Mouse (Mus musculus) heart, postnatal 0 days (tissue): ENCODE data around the gene Cdkn1a. TPM values are rescaled to one million over a fixed set of nuclear protein-coding genes. Genes with fewer than 3 reads are reported as not detected.

Experiments used
- ATAC-seq: fragments of 200-750 bp; cut with Nextera tagmentation; 2 replicates; pipeline ENCODE4 v1.8.0; 2017; ENCODE audit warnings: low read depth, moderate number of reproducible peaks, moderate library complexity; ENCODE audit not compliant: insufficient read depth
- DNase-seq: peaks from one replicate; pipeline ENCODE4 v3.0.0-alpha.2; 2016; ENCODE audit warnings: low spot score
- H3K27ac ChIP-seq: fragments of 300-500 bp; sonication (generic); 2 replicates; pipeline ENCODE4 v1.5.1; 2014; ENCODE audit warnings: low read depth, mild to moderate bottlenecking
- H3K27me3 ChIP-seq: fragments of 300-500 bp; sonication (generic); 2 replicates; pipeline ENCODE4 v1.6.1; 2014; ENCODE audit warnings: low read length, mixed read lengths; ENCODE audit not compliant: control insufficient read depth, insufficient read depth
- H3K36me3 ChIP-seq: fragments of 300-500 bp; sonication (generic); replicated peaks from 2 replicates; pipeline ENCODE4 v1.6.1; 2014; ENCODE audit warnings: low read length, mixed read lengths; ENCODE audit not compliant: control insufficient read depth, insufficient read depth
- H3K4me1 ChIP-seq: fragments of 300-500 bp; sonication (generic); 2 replicates; pipeline ENCODE4 v1.6.1; 2014; ENCODE audit warnings: antibody characterized with exemption; ENCODE audit not compliant: control insufficient read depth, insufficient read depth
- H3K4me2 ChIP-seq: fragments of 300-500 bp; sonication (generic); 2 replicates; pipeline ENCODE4 v1.6.1; 2014; ENCODE audit warnings: low read depth, mild to moderate bottlenecking, low read length, moderate library complexity
- H3K4me3 ChIP-seq: fragments of 300-500 bp; sonication (generic); 2 replicates; pipeline ENCODE4 v1.5.1; 2014; ENCODE audit warnings: low read depth, low read length
- H3K9ac ChIP-seq: fragments of 300-500 bp; sonication (generic); replicated peaks from 2 replicates; pipeline ENCODE4 v1.6.1; 2014; ENCODE audit warnings: low read depth, low read length, mixed read lengths
- H3K9me3 ChIP-seq: fragments of 300-500 bp; sonication (generic); replicated peaks from 2 replicates; pipeline ENCODE4 v1.6.1; 2016; ENCODE audit warnings: low read length; ENCODE audit not compliant: control insufficient read depth
- CTCF ChIP-seq: IDR thresholded peaks from 2 replicates; pipeline ENCODE4 v1.5.1; 2016; ENCODE audit warnings: antibody characterized with exemption, control low read depth, low read depth
- EP300 ChIP-seq: IDR thresholded peaks from 2 replicates; pipeline ENCODE4 v1.6.1; 2016; ENCODE audit warnings: antibody characterized with exemption, low read depth
- WGBS: fragments of 180-500 bp; shearing (Covaris S2); extraction: QIAGEN DNeasy Blood & Tissue Kit; methylation state at CpG from one replicate; pipeline ENCODE4 v1.1.7; 2014; 5-methylcytosine and 5-hydroxymethylcytosine counted together
- polyA plus RNA-seq: library from polyadenylated mRNA; unstranded; fragments of >200 nt; fragmentation: Nextera tagmentation; extraction: Ambion mirVana; gene quantifications from 2 replicates; pipeline ENCODE4 v1.2.1, GENCODE M21; 2015
- total RNA-seq: library from RNA; depleted of rRNA; stranded (reverse); fragments of >200 nt; gene quantifications from 2 replicates; pipeline ENCODE4 v1.2.3, GENCODE M21; 2014; ENCODE audit warnings: low replicate concordance

The Cdkn1a gene
- total and polyA plus RNA-seq, 2 experiments from 2014 or later, result 16.7 to 48.2 TPM

DNA sequence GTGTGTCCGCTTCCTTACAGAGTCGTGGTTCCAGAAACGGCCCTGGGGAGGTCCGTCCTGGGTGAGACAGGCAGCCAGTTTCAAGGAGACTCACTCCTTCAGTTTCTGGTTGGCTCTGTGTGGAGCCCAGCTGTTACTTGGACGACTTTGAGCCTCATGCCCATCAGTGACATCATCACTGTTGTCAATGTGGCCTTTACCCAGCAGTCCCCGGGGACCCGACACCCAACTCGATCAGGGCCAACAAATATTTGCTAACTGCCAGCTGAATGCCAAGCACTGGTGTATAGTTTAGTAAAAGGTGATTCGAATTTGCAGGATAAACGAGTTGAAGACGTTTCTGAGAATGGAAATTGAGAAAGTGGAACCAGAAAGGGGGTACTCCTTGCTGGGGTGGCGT lies 25.2 kb downstream of the Cdkn1a start:
- no peak for TF ChIP-seq EP300
- TF ChIP-seq CTCF, result no peak
- DNase-seq (no peak), ATAC-seq (no peak)
- Histone ChIP-seq H3K36me3 (no peaks in the 10 kb centered on the region), H3K27ac (no peak overlapping the region), H3K27me3 (no peaks in the 10 kb centered on the region), H3K9ac (no peak overlapping the region), H3K4me3 (no peak overlapping the region), H3K4me2 (no peak overlapping the region), H3K9me3 (no peaks in the 10 kb centered on the region), H3K4me1 (no peaks in the 10 kb centered on the region)
- 68% methylated on average over 12 of the region's 12 CpGs for WGBS

DNA sequence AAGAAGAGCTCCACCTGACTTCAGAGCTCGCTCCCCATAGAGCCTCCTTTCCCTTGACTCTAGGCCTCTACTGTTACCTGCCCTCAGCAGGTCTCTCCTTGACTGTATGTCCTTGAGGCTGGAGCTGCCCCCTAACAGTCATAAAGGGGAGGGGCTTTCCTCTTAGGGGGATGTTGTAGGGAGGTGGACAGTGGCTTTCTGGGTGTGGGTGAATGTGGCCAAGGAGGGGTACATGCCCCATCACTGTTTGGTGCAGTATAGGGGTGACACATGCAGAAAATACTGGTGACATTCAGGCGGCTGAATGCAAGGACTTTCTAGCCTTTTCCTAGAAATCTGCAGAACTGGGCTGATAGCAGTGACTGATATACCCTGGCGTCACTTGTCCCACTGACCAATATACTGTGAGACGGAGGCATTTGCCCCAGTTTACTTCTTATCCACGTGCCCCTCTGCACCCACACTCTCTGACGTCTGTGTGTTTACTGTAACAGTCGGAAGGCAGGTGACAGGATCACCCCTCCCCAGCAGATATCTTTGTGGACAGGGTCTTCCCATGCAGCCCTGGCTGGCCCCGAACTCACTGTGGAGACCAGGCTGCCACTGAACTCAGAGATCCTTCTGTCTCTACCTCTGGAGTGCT lies 26.4 kb downstream of the Cdkn1a start:
- no peak for ATAC-seq
- no peak for TF ChIP-seq CTCF
- TF ChIP-seq EP300, result no peak
- WGBS, result 65% methylated on average over 8 of the region's 8 CpGs

DNA sequence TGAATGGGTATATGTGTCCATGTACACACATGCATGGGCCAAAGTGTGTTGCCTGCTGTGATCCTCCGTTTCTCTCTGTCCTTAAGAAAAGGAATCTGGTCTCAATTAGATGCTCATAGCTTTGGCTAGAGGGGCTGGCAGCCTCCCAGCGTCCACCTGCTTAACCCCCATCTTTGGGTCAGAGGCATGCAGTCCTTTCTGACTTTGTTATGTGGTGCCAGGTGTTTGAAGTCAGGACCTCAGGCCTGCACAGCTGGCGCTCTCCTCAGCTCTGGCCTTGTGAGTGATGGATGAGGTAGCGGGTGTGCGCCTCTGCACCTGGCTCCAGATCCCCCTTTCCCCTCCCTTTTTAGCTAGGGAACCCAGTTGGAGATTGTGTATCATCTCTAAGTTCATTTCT lies 27.3 kb downstream of the Cdkn1a start:
- Histone ChIP-seq H3K27me3 (no peaks in the 10 kb centered on the region), H3K4me2 (no peak overlapping the region), H3K36me3 (no peaks in the 10 kb centered on the region), H3K9me3 (no peaks in the 10 kb centered on the region), H3K4me3 (no peak overlapping the region), H3K9ac (no peak overlapping the region), H3K4me1 (no peaks in the 10 kb centered on the region; the same call in 1 of the 2 replicates), H3K27ac (no peak overlapping the region)
- DNase-seq (no peak), ATAC-seq (no peak)
- TF ChIP-seq CTCF (no peak), EP300 (no peak)
- 69% methylated on average over 5 of the region's 5 CpGs for WGBS

More for the DNA sequence above, 26.4 kb downstream of the Cdkn1a start:
- no peak overlapping the region for H3K27ac ChIP-seq
- no peaks in the 10 kb centered on the region for H3K4me1 ChIP-seq
- no peak overlapping the region for H3K4me2 ChIP-seq
- no peaks in the 10 kb centered on the region for H3K9me3 ChIP-seq
- H3K36me3 ChIP-seq, result no peaks in the 10 kb centered on the region
- H3K27me3 ChIP-seq, result no peaks in the 10 kb centered on the region
- DNase-seq, result no peak
- no peak overlapping the region for H3K4me3 ChIP-seq
- H3K9ac ChIP-seq, result no peak overlapping the region

DNA sequence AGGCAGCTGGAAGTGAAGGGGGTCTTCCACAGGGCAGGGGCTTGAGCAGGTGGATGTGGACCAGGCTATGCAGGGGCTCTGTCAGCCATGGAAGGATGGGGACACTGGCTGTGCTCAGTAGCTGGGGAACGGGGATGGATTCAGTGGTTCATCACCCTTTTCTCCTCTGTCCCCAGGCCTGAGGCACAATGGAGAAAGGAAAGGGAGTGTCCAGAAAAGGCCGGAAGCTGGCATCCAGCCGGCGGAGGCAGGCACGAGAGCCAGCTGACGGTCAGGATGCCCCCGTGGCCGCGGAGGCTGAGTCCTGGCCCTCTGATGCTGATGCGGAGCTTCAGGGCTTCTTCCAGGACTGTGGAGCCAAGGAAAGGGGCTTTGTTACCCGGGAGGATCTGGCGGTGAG lies 29.9 kb downstream of the Cdkn1a start:
- DNase-seq (no peak), ATAC-seq (no peak)
- Histone ChIP-seq H3K9ac (no peak overlapping the region), H3K9me3 (no peaks in the 10 kb centered on the region), H3K4me3 (no peak overlapping the region), H3K27ac (no peak overlapping the region), H3K4me1 (no peaks in the 10 kb centered on the region; the same call in 1 of the 2 replicates), H3K36me3 (no peaks in the 10 kb centered on the region), H3K4me2 (no peak overlapping the region), H3K27me3 (no peaks in the 10 kb centered on the region)
- no peak for TF ChIP-seq EP300
- no peak for TF ChIP-seq CTCF
- WGBS, result 43% methylated on average over 12 of the region's 12 CpGs

DNA sequence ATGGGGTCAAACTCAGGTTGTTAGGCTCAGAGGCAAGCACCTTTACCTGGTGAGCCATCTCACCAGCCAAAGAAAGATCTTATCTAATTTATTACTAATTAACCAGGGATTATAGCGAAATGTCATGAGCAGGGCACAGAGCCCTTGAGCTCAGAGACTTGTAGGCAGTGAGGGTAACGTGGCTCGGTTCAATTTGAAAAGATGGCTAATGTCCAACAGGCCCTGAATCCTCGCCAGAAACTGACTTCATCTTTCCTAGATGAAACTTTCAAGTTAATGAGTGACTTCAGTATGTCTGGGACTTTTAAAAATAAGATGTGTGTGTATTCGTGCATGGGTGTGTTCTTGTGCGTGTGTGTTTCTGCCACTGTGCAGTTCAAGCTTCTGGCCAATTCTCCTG lies 32.0 kb downstream of the Cdkn1a start:
- no peak for TF ChIP-seq CTCF
- no peak for TF ChIP-seq EP300
- DNase-seq, result no peak
- no peak for ATAC-seq
- H3K36me3 ChIP-seq, result no peaks in the 10 kb centered on the region
- H3K4me3 ChIP-seq, result no peak overlapping the region
- no peak overlapping the region for H3K27ac ChIP-seq
- H3K9ac ChIP-seq, result no peak overlapping the region
- H3K4me2 ChIP-seq, result no peak overlapping the region
- WGBS, result 47% methylated on average over 6 of the region's 6 CpGs
- no peaks in the 10 kb centered on the region; the same call in 1 of the 2 replicates for H3K4me1 ChIP-seq
- no peaks in the 10 kb centered on the region for H3K27me3 ChIP-seq
- H3K9me3 ChIP-seq, result no peaks in the 10 kb centered on the region
